Mouse (Mus musculus) heart, embryonic 10.5 days (tissue): ENCODE data around the gene Mtmr14. TPM values are rescaled to one million over a fixed set of nuclear protein-coding genes. Genes with fewer than 3 reads are reported as not detected.

Experiments
- DNase-seq: peaks from one replicate; pipeline ENCODE4 v3.0.0-alpha.2; 2017; ENCODE audit warnings: low spot score
- H3K27ac ChIP-seq: fragments of 300-500 bp; sonication (generic); 2 replicates; pipeline ENCODE4 v1.5.1; 2016; ENCODE audit warnings: mild to moderate bottlenecking
- H3K27me3 ChIP-seq: fragments of 300-500 bp; sonication (generic); 2 replicates; pipeline ENCODE4 v1.6.1; 2016; ENCODE audit warnings: mild to moderate bottlenecking; ENCODE audit not compliant: poor library complexity, insufficient read depth, severe bottlenecking
- H3K36me3 ChIP-seq: fragments of 300-500 bp; sonication (generic); 2 replicates; pipeline ENCODE4 v1.6.1; 2016; ENCODE audit warnings: mild to moderate bottlenecking, moderate library complexity
- H3K4me1 ChIP-seq: fragments of 300-500 bp; sonication (generic); 2 replicates; pipeline ENCODE4 v1.6.1; 2016; ENCODE audit warnings: mild to moderate bottlenecking
- H3K4me3 ChIP-seq: fragments of 300-500 bp; sonication (generic); 2 replicates; pipeline ENCODE4 v1.5.1; 2016; ENCODE audit warnings: mild to moderate bottlenecking, moderate library complexity
- H3K9me3 ChIP-seq: fragments of 300-500 bp; sonication (generic); 2 replicates; pipeline ENCODE4 v1.6.1; 2016; ENCODE audit warnings: mild to moderate bottlenecking, moderate library complexity
- WGBS: fragments of 180-500 bp; shearing (Covaris S2); methylation state at CpG from one replicate; pipeline ENCODE4 v1.1.7; 2016; 5-methylcytosine and 5-hydroxymethylcytosine counted together
- polyA plus RNA-seq: library from polyadenylated mRNA; unstranded; fragments of >200 nt; fragmentation: Nextera tagmentation; extraction: Ambion mirVana; gene quantifications from 2 replicates; pipeline ENCODE4 v1.2.1, GENCODE M21; 2016

The Mtmr14 gene
- 29.7 and 36.6 TPM in 2 replicates for polyA plus RNA-seq

DNA sequence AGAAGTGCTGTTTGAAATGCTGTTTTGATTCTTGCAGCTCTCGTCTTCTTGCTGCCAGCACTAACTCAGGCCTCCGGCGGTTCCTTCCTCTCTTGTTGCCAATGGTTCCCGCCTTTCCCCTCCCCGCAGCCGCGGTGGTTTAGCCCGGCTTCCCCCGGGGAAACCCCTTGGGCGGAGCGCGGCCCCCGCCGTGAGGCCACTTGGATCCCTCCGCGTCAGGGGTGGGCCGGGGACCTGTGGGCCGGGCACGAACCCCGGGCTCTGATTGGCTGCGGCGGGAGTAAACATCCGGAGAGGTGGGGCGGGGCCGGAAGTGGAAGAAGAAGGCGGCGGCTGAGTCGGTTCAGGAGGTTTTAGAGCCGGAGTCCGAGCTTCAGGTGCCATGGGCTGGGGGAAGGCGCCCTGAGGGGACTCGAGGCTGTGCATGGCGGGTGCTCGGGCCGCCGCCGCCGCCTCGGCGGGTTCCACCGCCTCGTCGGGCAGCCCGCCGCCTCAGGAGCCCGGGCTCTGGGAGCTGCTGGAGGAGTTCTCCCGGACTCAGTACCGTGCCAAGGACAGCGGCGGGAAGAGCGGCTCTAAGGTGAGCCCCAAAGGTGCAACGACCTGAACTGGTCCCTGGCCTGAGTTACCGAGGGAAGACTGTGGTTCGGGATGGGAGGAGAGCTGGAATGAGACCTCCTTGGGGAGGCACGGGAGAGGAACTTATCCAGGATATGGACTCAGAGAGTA lies at the start of gene Mtmr14:
TSS of gene Mtmr14 (plus strand) at position 302 of the 729 bp plus-strand sequence.
- peak within 1 kb of the TSS; percentile 86 for H3K27ac ChIP-seq
- no peaks in the 10 kb centered on the region for H3K27me3 ChIP-seq
- peak within 1 kb of the TSS; percentile 100 for H3K4me3 ChIP-seq
- H3K9me3 ChIP-seq: no peaks in the 10 kb centered on the region
- H3K4me1 ChIP-seq: peaks cover 15% of the 10 kb centered on the region
- WGBS: under 1% methylated on average over 54 of the region's 55 CpGs
- DNase-seq: peak; percentile 99
- peaks cover 15% of the 10 kb centered on the region for H3K36me3 ChIP-seq

DNA sequence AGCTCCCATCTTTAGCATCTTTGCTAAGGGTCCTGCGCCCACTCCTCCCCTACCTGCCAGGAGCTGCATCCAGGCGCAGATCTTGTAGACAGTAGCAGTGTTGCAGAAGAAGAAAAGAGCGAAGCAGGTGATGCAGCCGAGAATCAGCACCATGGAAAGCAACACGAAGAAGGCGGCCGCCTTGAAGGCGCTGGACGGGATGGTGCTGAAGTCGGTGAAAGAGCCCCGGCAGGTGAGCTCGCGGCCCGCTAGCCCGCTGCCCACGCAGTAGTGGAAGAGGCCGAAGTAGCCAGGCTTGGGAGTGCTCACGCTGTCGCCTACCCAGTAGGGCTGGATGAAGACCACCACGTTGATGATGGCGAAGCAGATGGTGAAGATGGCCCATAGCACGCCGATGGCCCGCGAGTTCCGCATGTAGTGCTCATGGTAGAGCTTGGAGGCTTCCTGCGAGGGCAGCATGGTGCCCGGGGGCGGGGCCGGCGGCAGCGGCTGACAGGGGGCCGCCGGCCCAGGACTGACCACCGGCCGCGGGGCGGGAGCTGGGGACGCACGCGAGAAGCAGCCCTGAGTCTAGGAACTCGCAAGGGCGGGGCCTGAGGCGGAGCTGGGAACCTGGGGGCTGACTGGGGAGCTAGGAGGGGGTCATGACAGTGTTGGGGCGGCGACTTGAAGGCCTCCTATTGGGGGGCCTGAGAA lies 43.7 kb upstream of the Mtmr14 start:
- WGBS: 4% methylated on average over 46 of the region's 46 CpGs
- H3K27ac ChIP-seq: no peak overlapping the region
- DNase-seq: peak; percentile 85
- no peaks in the 10 kb centered on the region for H3K36me3 ChIP-seq
- H3K9me3 ChIP-seq: no peaks in the 10 kb centered on the region
- peaks cover 18% of the 10 kb centered on the region for H3K4me1 ChIP-seq
- peaks cover 61% of the 10 kb centered on the region for H3K27me3 ChIP-seq
- H3K4me3 ChIP-seq: peak overlapping the region; percentile 43

DNA sequence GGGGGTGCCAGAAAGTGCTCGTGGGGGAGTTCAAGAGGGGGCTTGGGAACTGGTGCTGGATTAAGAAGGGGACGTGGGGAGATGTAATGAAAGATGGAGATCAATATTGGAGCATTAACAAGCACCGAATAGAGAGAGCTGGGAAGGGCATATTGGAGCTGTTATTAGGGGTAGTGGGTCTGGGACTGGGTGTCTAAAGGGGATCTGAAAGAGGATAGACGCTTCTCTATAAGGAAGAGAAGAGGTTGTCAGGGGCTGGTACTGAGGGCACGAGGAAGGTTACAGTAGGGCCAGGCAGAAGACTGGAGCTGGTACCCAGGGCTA lies 43.2 kb upstream of the Mtmr14 start:
- Histone ChIP-seq H3K27ac (no peak overlapping the region), H3K9me3 (no peaks in the 10 kb centered on the region), H3K27me3 (peaks cover 61% of the 10 kb centered on the region), H3K4me1 (peaks cover 18% of the 10 kb centered on the region), H3K36me3 (no peaks in the 10 kb centered on the region), H3K4me3 (peak overlapping the region; percentile 64)
- WGBS: 5% methylated on average over 5 of the region's 5 CpGs
- DNase-seq: no peak

DNA sequence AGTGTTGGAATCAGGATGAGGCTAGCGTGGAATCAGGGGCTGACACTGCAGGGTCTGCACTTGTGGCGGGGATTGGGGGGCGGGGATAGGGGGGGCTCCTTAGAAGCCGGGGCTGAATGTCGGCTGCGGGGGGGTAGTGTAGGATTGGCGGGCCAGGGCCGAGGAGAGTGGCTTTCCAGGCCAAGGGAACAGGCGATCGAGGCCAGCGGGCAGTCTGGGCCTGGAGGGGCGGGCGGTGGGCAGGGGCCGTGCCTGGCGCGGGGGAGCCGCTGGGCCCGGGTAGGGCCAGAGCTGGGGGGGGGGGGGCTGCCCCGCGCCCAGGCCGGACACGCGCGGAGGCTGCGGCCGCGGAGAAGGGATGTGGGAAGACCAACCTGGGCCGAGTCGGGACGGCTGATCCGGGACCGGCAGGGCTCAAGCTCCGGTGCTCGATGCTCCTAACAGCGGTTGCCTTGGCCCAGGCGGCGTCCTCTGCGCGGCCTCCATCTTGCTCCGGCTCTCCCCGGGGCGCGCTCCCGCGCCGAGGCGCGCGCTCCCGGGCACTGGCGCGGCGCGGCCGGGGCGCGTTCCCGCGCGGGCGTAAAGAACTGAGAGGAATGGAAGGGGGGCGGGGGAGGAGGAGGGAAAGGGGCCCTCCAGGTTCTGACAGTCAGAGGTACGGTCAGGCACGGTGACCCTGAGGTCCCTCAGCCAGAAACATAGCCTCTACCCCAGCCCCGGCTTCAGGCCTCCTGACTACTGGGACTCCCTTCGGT lies 42.6 kb upstream of the Mtmr14 start, which contains the start of gene Lhfpl4:
TSS of gene Lhfpl4 (minus strand) at position 544 of the 755 bp plus-strand sequence.
- no peak within 1 kb of the TSS for H3K27ac ChIP-seq
- H3K4me1 ChIP-seq: peaks cover 18% of the 10 kb centered on the region
- peak within 1 kb of the TSS; percentile 64 for H3K4me3 ChIP-seq
- H3K36me3 ChIP-seq: no peaks in the 10 kb centered on the region
- WGBS: 2% methylated on average over 51 of the region's 66 CpGs
- no peak for DNase-seq
- peaks cover 61% of the 10 kb centered on the region for H3K27me3 ChIP-seq
- no peaks in the 10 kb centered on the region for H3K9me3 ChIP-seq

DNA sequence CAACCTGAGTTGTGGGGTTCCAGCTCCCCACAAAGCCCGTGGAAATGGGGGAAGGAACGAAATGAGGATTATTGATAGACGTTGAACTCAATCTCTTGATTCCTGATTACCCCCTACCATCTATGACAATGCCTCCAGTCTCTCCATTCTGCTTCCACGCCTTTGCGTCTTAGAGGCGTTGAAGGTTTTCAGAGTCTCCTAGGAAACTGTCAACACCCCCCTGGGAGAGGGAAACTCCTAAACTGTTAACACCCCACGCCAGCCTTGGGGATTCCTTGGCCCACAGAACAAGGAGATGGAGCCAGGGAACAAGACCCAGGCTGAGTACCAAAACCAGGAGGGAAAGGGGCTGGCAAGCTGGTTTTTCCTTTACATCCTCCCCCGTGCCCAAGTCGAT lies 42.0 kb upstream of the Mtmr14 start:
- Histone ChIP-seq H3K4me3 (peak overlapping the region; percentile 64), H3K36me3 (no peaks in the 10 kb centered on the region), H3K27ac (no peak overlapping the region), H3K4me1 (peaks cover 18% of the 10 kb centered on the region), H3K9me3 (no peaks in the 10 kb centered on the region), H3K27me3 (peaks cover 61% of the 10 kb centered on the region)
- no peak for DNase-seq
- WGBS: 9% methylated on average over 9 of the region's 9 CpGs

DNA sequence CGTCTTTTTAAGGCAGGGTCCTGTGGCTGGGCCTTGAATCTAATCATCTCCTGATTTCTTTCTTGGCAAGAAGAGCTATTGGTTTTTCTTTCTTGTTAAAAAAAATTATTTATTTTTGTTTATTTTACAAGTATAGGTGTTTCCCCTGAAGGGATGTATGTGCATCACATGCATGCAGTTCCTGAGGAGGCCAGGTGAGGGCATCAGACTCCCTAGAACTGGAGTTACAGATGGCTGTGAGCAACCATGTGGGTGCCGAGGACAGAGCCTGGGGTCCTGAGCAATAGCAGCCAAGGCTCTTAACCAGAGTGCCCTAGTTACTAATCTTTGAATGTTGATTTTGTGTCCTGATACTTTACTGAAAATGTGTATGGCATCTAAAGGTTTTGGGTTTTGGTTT lies 21.4 kb upstream of the Mtmr14 start:
- WGBS: 69% methylated on average over 2 of the region's 2 CpGs
- Histone ChIP-seq H3K27ac (no peak overlapping the region), H3K27me3 (no peaks in the 10 kb centered on the region), H3K36me3 (no peaks in the 10 kb centered on the region), H3K4me1 (no peaks in the 10 kb centered on the region), H3K4me3 (no peak overlapping the region), H3K9me3 (no peaks in the 10 kb centered on the region)
- no peak for DNase-seq

DNA sequence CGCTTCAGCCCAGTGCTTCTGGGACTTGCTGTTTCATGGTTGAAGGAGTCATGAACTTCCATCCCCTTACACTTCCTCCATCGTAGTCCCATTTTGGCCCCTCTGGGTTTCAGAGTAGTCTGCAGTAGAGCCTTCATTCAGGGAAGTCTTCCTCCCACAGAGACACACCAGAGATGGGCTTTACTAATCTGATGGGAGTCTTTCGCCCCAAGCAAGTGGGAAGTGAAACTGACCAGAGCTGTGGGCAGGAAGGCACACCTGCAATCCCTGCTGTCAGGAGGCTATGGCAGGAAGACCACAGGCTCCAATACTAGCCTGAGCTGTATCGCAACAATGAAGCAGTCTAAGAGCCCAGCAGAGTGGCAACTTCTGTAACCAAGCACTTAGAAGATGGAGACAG lies 11.8 kb upstream of the Mtmr14 start:
- 76% methylated on average over 4 of the region's 4 CpGs for WGBS
- Histone ChIP-seq H3K27me3 (no peaks in the 10 kb centered on the region), H3K4me1 (no peaks in the 10 kb centered on the region), H3K27ac (no peak overlapping the region), H3K9me3 (no peaks in the 10 kb centered on the region), H3K36me3 (no peaks in the 10 kb centered on the region), H3K4me3 (no peak overlapping the region)
- DNase-seq: no peak

DNA sequence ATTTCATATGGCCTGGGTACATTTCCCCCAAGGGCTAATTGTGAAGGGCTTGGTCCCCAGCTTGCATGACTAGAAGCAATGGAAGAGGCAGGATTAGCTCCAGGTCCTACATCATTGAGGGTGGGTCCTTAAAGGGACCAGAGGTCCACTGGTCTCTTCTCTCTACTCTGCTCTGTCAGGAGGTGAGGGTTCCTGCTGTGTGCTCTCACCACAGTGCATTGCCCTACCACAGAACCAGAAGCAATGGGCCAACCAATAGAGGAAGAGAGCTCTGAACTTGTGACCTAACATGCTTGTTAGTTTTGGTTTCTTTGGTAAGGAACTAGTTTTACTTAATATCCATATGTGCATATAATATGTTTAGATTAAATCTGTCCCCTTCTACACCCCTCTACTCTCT lies 10.9 kb upstream of the Mtmr14 start:
- no peak for DNase-seq
- H3K27me3 ChIP-seq: no peaks in the 10 kb centered on the region
- H3K4me1 ChIP-seq: no peaks in the 10 kb centered on the region
- no peak overlapping the region for H3K27ac ChIP-seq
- no peaks in the 10 kb centered on the region for H3K9me3 ChIP-seq
- H3K4me3 ChIP-seq: no peak overlapping the region
- no peaks in the 10 kb centered on the region for H3K36me3 ChIP-seq

DNA sequence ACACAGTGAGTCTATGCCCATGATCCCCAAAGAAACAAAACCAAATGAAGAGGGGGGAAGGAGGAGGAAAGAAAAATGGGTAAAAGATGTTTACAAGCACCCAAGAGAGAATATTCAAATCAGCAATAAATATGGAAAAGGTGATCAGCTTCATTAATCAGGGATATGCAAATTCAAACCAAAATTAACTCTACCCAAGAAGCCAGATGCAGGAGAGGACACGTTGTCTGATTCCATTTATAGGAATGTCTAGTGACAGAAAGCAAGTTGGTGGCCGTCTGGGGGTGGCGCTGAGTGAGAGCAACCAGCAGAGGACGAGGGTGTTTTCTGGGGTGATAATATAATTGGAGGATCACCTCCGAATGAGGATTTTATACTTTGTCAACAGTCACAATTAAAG lies 2.5 kb upstream of the Mtmr14 start:
- H3K4me3 ChIP-seq: no peak overlapping the region
- peaks cover 2% of the 10 kb centered on the region for H3K36me3 ChIP-seq
- 60% methylated on average over 5 of the region's 5 CpGs for WGBS
- no peak for DNase-seq
- H3K27ac ChIP-seq: no peak overlapping the region
- H3K4me1 ChIP-seq: peaks cover 15% of the 10 kb centered on the region
- H3K9me3 ChIP-seq: no peaks in the 10 kb centered on the region
- no peaks in the 10 kb centered on the region for H3K27me3 ChIP-seq

DNA sequence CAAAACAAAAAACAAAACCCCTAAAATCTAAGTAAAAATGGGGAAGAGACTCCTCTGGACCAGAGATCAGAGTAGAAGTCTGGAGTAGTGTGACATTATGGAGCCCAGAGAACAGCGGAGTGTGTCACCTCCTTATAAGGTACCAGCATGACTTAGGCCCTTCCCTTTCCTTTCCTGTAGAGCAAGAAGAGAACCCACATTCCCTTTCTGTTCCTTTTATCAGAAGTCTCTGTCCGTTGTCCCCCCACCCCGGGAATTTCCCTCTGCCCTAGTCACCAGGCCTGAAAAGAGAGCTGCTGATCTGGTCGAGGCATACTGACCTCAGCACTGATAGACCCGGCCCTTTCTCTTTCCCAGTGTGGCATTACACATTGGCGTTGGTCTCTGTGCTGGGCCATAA lies 799 bp downstream of the Mtmr14 start:
- Histone ChIP-seq H3K9me3 (no peaks in the 10 kb centered on the region), H3K27ac (peak overlapping the region; percentile 86), H3K36me3 (peaks cover 17% of the 10 kb centered on the region), H3K27me3 (no peaks in the 10 kb centered on the region), H3K4me3 (peak overlapping the region; percentile 100), H3K4me1 (peaks cover 15% of the 10 kb centered on the region)
- 22% methylated on average over 6 of the region's 6 CpGs for WGBS
- no peak for DNase-seq

DNA sequence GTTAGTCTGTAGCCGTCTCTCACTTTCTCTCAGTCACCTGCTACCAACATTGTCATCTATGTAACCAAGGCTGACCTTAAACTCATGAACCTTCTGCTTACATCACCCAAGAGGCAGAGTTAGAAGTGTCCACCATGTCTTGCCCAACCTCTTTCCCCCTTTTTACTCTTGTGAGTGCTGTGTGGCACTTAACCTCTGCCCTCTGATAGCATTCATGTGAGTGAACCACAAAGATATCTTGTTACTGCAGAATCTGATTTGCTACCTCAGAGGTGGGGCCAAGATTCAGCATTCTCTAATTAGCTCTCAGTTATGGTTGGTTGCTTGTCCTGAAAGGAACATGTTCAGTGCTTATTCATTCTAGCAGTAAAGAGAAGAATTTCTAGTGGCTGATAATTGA lies 5.1 kb downstream of the Mtmr14 start:
- no peak overlapping the region for H3K27ac ChIP-seq
- no peaks in the 10 kb centered on the region for H3K27me3 ChIP-seq
- H3K9me3 ChIP-seq: no peaks in the 10 kb centered on the region
- peaks cover 15% of the 10 kb centered on the region for H3K4me1 ChIP-seq
- DNase-seq: no peak
- WGBS: 80% methylated on average over 1 of the region's 1 CpGs
- H3K36me3 ChIP-seq: peaks cover 21% of the 10 kb centered on the region
- H3K4me3 ChIP-seq: no peak overlapping the region

DNA sequence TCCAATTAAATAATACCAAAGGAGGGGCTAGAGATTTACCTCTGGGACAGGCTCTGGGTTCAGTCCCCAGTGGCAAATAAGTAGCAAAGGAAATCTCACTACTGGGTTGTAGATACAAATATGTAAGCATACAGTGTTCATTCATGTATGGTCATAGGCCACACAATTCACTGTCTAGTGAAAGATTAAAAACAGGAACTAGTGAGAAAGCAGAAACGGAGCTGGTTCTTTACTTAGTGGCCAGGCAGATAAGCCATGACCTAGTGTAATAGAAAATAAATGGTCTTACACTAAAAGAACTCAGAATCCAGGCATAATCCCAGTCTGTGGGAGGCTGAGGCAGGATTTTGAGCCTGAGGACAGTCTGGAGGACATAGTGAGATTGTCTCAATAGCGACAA lies 7.9 kb downstream of the Mtmr14 start:
- no peaks in the 10 kb centered on the region for H3K4me1 ChIP-seq
- no peak for DNase-seq
- H3K27me3 ChIP-seq: no peaks in the 10 kb centered on the region
- H3K9me3 ChIP-seq: no peaks in the 10 kb centered on the region
- no peak overlapping the region for H3K4me3 ChIP-seq
- WGBS: 83% methylated on average over 2 of the region's 2 CpGs
- no peak overlapping the region for H3K27ac ChIP-seq
- peaks cover 28% of the 10 kb centered on the region for H3K36me3 ChIP-seq

DNA sequence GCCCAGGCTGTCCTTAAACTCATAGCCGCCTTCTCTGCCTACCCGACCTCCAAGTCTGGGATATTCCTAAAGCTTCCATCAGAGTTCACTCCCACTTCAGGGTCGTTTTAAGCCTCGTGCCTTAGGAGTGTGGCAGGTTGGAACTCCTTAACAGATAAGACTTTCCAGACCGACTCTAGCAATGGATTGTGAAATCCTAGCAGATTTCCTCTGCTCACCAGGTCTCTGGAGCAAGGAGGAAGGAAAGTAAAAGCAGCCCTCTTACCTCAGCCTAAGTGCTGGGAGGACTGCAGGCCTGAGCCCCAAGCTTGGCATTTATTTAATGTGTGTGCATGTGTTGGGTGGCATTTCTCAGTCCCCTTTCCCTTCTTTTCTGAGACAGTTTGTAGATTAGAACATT lies 13.1 kb downstream of the Mtmr14 start:
- WGBS: 70% methylated on average over 5 of the region's 5 CpGs
- no peaks in the 10 kb centered on the region for H3K27me3 ChIP-seq
- no peak overlapping the region for H3K4me3 ChIP-seq
- H3K9me3 ChIP-seq: no peaks in the 10 kb centered on the region
- no peak overlapping the region for H3K27ac ChIP-seq
- H3K4me1 ChIP-seq: no peaks in the 10 kb centered on the region
- peaks cover 50% of the 10 kb centered on the region for H3K36me3 ChIP-seq
- no peak for DNase-seq
